Mouse (Mus musculus): ENCODE measurements at regions not wholly inside any gene's neighbourhood (a gene's known extent, or its start where the extent isn't known, plus 50 kb on each side); places are given as distances from the start of the nearest gene placed in this dataset.

- TF ChIP-seq CEBPB (IDR thresholded peaks at IDR 0.05; ENCODE audit: insufficient read depth, poor library complexity, severe bottlenecking) (peak; percentile 69), MAX (IDR thresholded peaks at IDR 0.05; ENCODE audit: low read depth) (no peak)
Observed at GRCm38 (mm10) chr1:154150167-154150851, 50.7 kb upstream of the Zfp648 start.

Measured in myocyte (in vitro differentiated cells).